Mouse (Mus musculus): Measurements from ENCODE around the gene Gcm1.

Gcm1 gene

GRCm38 (mm10) chr9:78051677-78052076 lies at the start of gene Gcm1:
Gene Gcm1 (plus strand): TSS chr9:78051924.
- DNase-seq (ENCODE audit: low spot score in 2 of 2) = no peak

DNA sequence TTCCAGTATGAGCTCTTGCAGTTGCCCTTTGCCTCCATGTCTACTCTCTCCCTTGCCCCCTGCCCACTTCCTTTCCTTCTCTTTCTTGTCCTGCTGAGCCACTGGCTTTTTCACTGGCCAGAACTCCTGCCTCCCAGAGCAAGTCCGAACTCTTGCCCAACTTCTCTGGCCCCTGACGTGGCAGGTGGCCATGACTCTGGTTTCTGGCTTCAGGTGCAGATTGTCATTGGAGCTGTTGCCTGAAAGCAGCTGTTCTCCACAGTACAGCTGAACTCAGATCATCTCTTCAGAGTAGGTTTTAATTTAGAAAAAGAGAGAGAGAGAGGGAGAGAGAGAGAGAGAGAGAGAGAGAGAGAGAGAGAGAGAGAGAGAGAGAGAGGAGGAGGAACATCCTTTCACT lies 48.4 kb upstream of the Gcm1 start:
- no peak for DNase-seq (ENCODE audit: low spot score in 2 of 2)

DNA sequence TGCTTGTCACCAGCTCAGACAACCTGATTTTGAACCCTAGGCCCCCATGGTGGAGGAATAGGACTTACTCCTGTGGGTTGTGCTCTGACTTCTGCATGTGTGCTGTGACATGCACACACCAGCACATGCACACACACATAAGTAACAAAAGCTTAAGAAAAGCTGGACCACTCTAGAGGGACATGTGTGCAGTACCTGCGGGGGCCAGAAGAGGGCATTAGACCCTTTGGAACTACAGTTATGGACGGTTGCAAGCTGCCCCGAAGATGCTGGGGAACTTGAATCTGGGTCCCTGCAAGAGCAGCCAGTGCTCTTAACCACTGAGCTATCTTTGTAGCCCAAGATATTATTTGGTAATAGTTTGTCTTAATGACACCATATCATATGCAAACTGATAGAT lies 46.2 kb upstream of the Gcm1 start:
- no peak for DNase-seq (ENCODE audit: low spot score in 2 of 2)

DNA sequence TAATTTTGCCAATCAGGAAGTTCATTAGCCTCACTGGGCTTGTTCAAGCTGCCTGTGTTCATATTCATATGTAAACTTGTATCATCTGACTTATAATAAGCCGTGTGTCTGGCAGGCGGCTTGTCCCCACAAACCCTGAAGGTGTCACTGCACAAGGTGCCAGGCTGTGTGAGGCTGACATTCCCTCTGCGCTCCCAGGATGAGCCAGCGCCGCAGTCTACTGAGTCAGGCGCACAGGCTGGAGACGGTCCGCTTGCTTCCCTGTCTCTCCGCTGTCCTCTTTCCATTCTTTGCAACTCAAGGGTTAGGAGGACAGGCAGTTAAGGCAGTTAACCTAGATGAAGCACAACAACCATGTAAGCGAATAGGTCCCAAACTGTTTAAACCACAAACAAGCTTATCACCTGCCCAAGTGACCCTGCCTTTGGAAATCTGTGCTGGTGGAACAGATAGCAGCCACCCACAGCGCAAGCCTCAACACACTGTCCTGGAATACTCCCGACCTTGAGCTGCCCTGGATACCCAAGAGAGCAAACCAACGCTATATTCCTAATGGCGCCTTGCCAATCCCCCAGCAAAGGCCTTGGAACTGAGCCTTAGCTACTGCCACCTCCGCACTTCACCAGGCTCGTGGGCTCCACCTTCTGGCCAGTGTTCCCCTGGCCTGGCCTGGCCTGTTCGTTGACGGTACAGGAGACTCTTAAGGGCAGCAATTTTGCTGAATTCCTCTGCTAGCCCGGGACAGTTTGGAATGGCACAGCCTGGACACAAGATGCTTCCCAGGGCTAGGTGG lies 45.3 kb upstream of the Gcm1 start:
- peak; percentile 68 to 82 for DNase-seq (ENCODE audit: low spot score in 2 of 2)

GRCm38 (mm10) chr9:78009382-78009781 lies 42.3 kb upstream of the Gcm1 start:
- no peak for DNase-seq (ENCODE audit: low spot score in 2 of 2)

- DNase-seq (ENCODE audit: low spot score in 2 of 2) = no peak
These were observed 41.5 kb upstream of the Gcm1 start for GRCm38 (mm10) chr9:78010187-78010586.

GRCm38 (mm10) chr9:78010707-78011106 lies 41.0 kb upstream of the Gcm1 start:
- no peak for DNase-seq (ENCODE audit: low spot score in 2 of 2)

DNA sequence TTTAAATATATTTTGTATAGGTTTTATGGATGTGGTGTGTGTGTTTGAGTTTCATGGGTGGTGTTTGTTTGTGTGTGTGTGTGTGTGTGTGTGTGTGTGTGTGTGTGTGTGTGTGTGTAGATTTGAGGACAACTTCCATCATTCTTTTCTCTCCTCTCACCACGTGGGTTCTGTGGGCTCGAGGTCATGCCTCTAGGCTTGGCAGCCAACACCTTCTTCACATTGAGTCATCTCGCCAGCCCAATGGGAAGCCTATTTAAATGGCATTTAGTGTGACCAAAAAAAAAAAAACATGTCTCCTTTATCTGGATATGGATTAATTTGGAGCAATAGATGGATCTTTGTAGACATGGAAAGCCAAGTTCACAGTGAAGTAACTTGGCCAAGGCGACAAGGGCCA lies 39.7 kb upstream of the Gcm1 start:
- no peak for DNase-seq (ENCODE audit: low spot score in 2 of 2)

- no peak for DNase-seq (ENCODE audit: low spot score in 2 of 2)
These were observed 39.0 kb upstream of the Gcm1 start for GRCm38 (mm10) chr9:78012681-78013080.

DNA sequence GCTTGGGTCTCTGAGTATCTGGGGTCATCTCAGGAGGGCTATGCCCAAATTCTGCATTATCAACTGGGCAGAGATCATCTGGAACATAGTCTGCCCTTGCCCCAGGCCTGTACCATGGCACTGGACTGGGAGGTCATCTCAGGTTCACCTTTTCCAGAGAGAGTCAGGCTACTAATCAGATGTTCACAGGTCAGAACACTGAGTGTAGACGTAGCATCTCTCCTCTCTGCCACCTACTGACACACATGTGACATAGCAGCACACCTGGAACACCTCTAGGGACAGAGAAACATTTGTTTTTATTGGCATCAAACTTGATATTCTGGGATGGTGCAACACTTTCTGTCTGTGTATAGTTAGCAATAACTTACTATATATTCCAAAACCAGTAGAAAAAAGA lies 37.9 kb upstream of the Gcm1 start:
- DNase-seq (ENCODE audit: low spot score in 2 of 2) = no peak

- no peak for DNase-seq (ENCODE audit: low spot score in 2 of 2)
These were observed 35.9 kb upstream of the Gcm1 start for GRCm38 (mm10) chr9:78015816-78016215.

GRCm38 (mm10) chr9:78016288-78016687 lies 35.4 kb upstream of the Gcm1 start:
- no peak for DNase-seq (ENCODE audit: low spot score in 2 of 2)

- DNase-seq (ENCODE audit: low spot score in 2 of 2) = no peak
These were observed 30.5 kb upstream of the Gcm1 start for GRCm38 (mm10) chr9:78021256-78021655.

- no peak for DNase-seq (ENCODE audit: low spot score in 2 of 2)
These were observed 29.4 kb upstream of the Gcm1 start for GRCm38 (mm10) chr9:78022187-78022945.

DNA sequence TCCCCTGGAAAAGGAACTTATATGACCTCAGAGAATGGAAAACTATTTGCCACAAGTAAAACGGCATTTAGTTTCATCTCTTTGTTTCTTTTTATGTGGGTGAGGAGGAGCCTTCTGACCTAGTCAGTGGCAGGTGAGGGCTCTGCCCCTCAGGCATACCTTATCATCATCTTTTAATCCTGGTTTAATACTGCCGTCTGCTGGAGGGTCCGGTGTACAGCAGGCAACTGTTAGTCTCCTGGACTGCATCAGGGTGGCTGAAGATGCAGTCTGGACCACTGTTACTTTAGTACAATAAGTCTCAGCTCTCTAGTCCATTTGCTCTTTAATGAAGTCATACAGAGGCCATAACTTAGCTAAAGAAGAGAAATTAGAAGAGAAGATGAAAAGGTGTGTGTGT lies 26.9 kb upstream of the Gcm1 start:
- peak; percentile 57 to 74 for DNase-seq (ENCODE audit: low spot score in 2 of 2)

- no peak for DNase-seq (ENCODE audit: low spot score in 2 of 2)
These were observed 24.6 kb upstream of the Gcm1 start for GRCm38 (mm10) chr9:78027099-78027498.

DNA sequence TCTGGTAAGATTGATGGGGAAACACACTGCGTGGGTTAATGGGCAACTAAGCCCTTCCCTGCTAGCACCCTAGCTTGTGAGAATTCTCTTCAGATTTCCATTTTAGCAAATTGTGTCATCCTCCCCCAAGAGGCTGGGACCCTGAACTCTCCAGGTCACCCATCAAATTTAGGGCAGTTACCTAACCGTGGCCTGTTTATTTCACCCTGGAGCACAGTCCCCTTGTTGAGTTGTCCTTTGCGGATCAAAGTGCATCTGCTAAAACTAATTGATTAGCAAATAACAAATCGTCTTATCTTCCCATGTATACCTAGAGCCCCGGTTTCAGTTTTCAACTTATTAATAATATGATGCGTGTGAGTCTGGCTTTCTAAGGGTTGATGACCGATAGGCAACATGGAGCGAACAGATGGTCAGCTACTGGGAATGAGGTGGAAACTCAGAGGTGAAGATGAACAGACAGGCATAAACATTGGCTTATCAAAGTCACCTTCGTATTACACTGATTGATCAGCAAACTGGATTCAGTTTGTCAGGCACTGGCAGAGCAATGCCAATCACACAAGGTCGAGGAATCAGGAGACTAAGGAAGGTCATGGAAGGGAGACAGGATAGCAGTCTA lies 20.8 kb upstream of the Gcm1 start:
- no peak for DNase-seq (ENCODE audit: low spot score in 2 of 2)

DNA sequence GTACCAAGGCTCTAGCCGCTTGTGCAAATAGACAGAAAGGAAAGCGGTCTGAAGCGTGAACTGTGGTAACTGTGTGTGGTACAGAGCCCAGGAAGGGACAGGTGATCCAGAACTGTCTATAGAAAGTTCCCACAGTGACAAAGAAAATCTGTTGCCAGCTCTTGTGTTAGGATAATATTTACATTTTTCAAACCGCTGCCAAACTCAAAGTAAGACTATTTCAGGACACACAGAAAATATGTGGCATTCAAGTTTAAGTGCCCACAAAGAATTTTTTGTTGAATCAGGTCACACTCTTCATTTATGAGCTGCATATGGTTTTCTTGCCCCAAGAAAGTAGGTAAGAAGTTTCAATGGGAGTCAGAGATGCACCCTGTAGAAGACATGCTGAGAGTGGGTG lies 18.8 kb upstream of the Gcm1 start:
- no peak for DNase-seq (ENCODE audit: low spot score in 2 of 2)

- no peak for DNase-seq (ENCODE audit: low spot score in 2 of 2)
These were observed 16.4 kb upstream of the Gcm1 start for GRCm38 (mm10) chr9:78035296-78035695.

DNA sequence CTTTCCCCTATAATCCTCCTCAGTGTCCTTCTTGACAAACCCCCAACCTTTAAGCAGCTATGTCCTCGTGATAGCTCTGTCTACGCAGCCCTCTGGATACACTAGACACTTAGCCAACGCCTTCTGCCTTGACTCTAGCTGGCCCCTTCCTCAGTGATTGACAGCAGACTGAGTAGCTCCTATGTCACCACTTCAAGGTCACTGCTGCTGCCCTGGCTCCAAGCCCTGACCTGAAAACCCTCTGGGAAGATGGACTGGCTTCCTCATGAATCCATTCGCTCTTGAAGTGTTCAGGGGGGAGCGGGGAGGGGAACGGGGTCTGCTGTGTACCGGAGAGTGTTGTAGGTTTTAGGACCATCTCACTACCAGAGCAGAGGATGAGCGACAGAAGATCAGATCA lies 15.9 kb upstream of the Gcm1 start:
- no peak for DNase-seq (ENCODE audit: low spot score in 2 of 2)

DNA sequence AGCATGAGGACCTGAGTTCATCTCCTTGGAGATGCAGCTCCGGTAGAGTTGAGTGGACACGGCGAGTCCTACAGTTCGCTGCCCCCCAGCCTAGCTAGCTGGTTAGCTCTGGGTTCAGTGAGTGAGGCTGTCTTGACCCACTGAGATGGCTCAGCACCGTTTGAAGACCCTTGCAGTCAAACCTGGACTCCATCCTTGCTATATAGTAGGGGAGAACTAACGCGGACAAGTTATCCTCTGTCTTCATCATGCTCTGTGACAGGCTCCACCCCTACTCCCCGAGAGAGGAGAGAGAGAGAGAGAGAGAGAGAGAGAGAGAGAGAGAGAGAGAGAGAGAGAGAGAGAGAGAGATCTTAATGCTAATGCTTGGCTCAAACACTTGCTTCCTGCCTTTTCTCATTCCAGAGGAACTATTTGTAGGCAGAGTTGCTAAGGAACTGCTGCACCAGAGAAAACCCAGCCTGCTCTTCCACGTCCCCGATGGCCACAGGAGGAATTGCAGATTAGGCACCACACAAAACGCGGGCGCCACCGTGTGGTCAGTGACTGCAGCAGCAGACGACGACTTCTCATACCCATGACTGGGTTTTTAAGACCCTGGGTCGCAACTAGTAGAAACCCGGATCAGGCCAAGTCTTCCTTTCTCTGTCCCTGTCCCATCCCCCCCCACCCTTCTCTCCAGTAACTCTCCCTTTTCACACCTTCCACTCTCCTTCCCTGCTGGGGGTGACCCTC lies 12.8 kb upstream of the Gcm1 start:
- peak; percentile 84 to 87 for DNase-seq (ENCODE audit: low spot score in 2 of 2)

DNA sequence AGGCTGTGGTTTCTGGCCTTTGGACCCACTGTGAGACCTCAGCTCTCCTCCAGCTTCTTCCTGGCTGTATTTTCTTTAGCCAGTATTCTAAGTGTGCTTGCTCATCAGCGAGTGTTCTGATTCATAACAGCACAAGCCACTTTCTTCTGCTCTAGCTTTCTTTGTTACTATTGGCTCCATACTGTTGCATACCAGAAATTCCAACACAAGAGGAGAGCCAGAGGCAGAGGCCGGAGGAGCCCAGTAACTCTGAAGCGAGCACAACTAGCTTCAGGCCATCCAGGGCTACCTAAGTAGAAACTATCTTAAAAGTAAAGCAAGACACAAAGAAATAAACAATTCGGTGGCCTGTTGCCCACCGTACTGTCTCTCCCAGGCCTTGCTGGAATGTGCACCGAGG lies 6.6 kb upstream of the Gcm1 start:
- DNase-seq (ENCODE audit: low spot score in 2 of 2) = no peak
